Mouse (Mus musculus) gastrocnemius, postnatal 36 days (tissue): ENCODE measurements at regions not wholly inside any gene's neighbourhood (a gene's known extent, or its start where the extent isn't known, plus 50 kb on each side); places are given as distances from the start of the nearest gene placed in this dataset.

Source experiments
- DNase-seq, 2 experiments: peaks; one replicate each; pipeline ENCODE4 v3.0.0; 2022
- intact Hi-C: fragments of 180-260 bp; cut with DNase I; formaldehyde crosslinking; loops from one replicate; pipeline ENCODE4 v1.15.1; 2025

DNA sequence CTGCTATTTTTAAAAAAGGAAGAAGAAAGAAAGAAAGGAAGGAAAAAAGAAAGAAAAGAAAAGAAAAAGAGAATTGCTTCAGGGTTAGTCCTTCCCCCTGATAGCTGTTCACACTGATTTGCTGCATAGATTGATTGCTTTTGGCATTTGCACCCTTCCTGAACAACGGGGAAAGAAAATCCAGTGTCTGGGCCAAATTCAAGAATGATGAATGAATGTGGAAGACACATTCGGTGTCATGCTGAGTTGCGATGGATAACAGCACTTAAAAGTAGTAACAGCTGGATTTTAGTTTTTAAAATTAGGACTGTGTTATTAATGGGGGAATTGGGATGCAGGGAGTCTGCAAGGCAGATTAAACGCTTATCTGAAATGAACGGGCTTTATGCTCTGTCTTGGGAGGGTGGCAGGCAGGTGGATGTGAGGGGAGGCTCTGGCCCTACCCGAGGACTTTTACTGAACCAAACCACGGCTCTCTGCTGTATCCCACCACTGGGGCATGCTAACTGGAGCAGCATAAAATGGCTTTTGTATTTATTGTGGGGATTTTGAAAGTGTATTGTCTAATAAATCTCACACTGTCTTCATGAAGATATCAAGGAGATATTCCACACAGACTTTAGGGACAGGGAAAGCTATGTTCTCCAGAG lies 114.4 kb downstream of the Lca5 start:
- intact Hi-C loops: no loop called here
- no peak for DNase-seq

DNA sequence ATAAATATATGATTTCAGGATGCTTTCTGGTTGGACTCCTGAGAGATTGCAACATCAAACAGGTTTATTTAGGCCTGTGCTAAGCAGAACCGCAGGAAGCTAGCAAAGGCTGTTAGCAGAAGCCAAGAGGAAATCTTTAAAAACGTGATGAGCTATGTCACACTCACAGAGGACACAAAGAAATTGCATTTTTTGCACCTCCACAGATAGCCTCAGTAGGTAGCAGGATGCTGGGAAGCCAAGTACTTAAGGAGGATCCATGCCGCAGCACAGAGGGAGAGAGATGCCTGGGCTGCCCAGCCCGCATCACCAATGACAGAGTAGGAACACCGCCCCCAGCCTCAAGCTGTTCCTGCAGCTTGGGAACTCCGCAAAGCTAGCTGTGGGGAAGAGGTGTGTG lies 115.0 kb downstream of the Lca5 start:
- intact Hi-C loops: no loop called here
- DNase-seq: no peak

DNA sequence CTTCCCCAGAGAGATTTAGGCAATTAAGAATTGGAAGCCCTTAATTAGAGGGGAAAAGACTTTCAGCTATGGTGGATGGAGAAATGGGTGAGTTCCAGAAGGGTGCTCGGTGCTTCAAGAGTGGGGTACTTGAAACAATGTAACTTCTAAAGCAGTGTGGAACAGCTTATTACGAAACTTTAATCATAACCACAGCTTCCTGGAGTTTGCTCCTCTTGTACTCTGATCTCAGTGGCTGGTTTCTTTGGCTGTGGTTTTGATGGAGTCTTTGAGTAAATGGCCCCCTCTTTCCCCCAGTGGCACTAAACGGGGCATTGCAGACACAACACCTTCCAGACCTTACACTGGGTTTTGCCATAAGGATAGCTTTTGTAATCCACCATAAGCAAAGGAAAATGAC lies 116.6 kb downstream of the Lca5 start:
- no peak for DNase-seq
- intact Hi-C loops: no loop called here

DNA sequence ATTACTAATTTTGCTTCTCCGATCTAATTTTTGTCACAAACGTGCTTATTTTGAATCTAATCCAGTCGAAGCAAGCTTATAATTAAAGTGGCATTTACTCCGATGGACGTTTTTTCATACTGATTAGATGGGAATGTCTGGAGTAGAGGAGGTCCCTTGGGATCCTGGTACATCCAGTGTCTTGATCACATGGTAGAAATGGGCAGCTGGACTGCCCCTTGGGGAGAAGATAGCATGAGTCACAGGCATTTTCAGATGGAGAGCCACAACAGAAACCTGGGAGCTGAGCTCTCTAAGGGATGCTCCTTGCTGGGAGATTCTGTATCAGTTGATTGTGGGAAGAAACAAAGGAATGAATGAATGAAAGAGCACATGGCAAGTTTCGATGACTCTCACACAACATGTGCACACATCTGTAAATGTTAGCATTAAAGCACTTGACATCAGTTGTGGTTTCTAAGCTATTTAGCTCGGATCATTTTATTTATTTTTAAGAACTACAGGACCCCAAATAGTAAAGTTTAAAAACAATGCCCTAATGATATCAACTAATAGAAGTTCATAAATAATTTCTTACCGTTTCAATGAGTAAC lies 117.8 kb downstream of the Lca5 start:
- no peak for DNase-seq
- intact Hi-C loops: no loop called here

DNA sequence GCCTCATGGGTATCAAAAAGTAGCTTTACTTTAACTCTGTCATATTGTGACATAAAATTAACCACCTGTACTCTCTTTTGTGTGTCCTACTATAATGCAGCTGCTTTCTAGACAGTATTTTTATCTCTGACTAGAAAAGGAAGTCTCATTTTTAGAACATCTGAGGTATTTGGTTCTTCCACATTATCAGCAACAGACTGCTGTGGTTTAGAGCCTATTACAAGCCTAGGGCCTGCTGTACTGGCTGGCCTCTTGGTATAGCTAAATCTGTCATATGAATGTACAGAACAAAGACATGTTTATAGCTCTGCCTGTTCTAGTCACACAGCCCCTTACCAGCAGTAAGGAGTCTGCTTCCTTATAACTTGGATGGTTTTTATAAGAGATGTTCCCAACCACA lies 119.1 kb downstream of the Lca5 start:
- intact Hi-C loops: no loop called here

DNA sequence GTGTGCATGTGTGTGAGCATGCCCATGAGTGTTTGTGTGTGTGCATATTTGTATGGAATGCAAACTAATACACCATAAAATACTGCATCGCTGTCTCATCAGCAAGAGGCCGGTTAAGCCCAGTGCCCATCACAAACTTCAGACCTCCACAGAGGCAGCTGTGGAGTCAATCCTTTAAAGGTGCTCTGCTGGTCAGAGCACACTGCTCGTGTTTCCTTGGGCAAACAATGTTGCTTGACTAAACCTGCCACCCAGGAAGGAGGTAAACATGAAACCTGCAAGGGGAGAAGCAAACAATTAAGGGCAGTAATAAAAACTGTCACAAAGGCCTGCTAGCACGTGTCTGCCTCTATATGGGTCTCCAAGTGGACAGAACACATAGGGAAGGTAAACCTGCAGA lies 120.1 kb downstream of the Lca5 start:
- intact Hi-C loops: no loop called here
- no peak for DNase-seq

More for the DNA sequence above, 119.1 kb downstream of the Lca5 start:
- no peak for DNase-seq

DNA sequence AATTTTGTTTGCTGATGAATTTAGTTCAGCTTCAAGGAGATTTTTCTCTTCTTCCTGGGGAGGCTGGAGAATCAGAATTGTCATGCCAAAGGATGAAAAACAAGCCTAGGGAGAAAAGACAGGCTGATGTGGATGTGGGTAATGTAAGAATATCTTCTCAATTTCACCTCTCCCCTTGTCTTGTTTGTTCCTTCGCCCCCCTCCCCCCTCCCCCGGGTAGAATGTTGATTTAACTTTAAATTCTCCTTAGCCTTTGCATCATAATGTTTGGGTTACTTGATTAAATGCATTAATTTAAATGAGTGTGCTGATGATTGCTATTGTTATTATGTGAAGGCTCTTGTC lies 124.1 kb downstream of the Lca5 start:
- intact Hi-C loops: no loop called here

DNA sequence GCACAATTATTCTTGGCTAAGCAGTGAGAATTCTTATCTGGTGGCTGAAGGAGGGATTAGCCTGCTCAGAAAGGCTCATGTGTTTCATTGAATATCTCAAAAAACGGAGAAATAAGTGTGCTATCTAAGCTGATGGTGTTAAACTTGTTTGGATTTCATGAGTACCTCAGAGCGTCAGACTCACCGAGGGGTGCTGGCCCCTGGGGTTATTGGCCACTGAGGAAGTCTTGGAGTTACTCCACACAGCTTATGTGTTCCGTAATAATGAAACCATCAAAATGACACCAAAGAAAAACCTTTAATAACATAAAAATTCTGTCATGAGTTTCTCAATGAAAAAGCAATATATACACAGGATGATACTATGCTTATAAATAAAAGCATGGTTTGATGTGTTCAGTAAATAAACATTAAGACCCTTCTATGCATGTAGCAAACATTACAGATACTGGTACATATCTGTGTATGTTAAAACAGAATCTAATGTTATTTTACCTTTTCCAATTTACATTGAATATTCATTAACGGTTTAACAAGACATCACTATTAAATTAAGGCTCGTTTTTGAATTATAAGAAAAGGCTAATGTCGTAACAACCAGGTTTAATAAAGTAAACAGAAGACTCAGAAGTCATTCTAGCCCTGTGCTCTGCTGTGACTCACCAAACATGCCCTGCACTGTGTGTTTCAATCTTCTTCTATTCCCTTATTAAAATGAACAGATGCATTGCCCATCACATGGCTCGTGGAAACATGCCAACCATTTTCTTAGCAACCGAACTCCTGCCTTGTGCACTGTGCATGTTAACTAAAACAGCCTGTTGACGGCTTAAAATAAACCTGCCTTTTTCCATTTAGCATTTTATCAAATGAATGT lies 124.7 kb downstream of the Lca5 start:
- intact Hi-C loops: no loop called here
- no peak for DNase-seq

More for the DNA sequence above, 124.1 kb downstream of the Lca5 start:
- DNase-seq: no peak

DNA sequence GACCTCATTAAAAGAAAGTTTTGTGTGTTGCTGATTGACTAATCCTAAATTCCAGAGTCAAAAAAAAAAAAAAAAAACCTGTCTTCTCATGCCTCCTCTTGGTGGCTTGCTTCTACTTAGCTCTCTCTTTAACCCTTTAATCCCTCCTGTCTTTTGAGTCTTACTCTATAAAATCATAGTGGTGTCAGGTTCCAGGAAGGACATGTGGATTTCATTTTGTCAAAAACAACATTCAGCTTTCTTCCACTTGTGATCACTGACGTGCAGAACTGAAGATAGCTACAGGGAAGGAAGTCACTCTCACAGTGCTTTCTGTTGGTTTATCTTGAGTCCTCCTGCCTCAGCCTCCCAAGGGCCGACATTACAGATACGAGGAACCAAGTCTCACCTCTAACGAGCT lies 132.2 kb downstream of the Lca5 start:
- DNase-seq: no peak
- intact Hi-C loops: no loop called here

DNA sequence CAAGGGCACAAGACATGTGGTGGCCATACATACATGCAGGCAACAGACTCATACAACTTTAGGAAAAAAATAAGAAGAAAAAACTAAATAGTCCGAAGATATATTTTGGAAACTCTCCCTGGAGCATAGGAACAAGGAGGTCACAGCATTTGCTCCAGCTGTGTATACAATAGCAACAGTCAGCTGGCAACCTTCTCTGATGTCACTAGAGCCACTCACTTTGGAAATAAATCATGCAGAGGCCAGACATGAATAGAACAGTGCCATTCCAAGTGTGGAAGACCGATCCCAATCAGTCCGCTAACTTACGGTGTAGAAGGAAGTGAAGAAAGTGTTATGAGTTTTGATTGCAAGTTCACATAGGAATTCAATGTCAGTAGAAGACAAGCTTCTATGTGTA lies 132.8 kb downstream of the Lca5 start:
- no peak for DNase-seq
- intact Hi-C loops: no loop called here

DNA sequence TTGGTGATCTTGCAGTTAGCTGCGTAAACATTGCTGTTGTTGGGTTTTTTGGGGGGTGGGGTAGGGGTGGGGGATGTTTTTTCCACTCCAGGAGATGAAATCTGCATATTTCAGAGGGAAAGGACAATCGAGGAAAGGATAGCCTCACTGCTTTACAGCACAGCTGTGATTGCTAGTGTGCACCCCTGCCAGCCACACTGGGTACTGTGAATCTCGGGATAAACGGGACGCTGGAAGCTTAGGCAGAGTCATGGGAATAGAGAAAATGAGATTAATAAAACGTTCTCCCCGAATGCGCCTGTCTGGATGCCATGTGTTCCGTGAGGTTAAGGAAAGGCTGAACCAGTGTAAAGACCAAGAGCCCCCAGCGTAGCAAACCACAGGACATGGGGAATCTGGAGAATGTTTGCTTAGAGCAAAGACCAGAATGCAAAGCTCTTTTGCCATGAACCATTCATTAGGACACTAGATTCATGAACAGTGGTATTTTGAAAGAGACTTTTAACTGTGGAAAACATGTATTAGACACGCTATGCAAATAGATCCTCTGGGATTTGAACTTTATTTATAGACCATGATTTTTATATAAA lies 133.5 kb downstream of the Lca5 start:
- DNase-seq: no peak
- intact Hi-C loops: no loop called here

DNA sequence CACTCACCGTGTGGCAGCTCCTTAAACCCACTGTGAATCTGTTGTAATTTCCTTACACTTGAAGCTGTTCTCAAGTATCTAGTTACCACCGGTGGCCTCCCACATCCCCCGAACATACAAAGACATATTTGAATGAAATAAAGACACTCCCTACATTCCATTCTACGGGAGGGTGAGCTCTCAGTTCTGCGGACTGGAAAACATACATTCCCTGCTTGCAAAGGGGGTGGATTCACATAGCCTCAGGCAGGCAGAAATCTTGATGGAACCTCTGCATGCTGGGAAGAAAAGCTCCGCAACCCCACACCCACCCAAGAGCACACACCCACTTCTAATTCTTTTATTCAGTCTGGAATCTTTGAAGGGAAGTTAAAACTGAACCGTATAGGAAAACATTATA lies 136.0 kb downstream of the Lca5 start:
- no peak for DNase-seq
- intact Hi-C loops: no loop called here

DNA sequence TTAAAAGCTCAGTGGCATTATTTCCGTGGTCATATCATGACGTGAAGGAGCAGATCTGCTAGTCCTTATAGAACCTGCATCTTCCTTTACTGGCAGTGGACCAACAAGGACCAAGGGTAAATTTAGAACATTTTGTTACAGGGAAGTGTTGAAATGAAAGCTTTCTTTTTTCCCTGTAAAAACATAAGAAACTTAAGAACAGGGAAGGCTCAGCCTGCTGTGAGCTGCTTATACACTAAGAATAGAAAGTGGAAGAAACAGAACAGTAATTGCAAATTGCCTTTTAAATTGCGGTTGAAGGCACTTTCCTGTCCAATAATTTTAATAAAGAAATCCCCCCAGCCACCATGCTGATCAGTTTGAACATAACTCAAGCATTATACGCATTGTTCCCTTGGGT lies 140.4 kb downstream of the Lca5 start:
- no peak for DNase-seq
- intact Hi-C loops: no loop called here

DNA sequence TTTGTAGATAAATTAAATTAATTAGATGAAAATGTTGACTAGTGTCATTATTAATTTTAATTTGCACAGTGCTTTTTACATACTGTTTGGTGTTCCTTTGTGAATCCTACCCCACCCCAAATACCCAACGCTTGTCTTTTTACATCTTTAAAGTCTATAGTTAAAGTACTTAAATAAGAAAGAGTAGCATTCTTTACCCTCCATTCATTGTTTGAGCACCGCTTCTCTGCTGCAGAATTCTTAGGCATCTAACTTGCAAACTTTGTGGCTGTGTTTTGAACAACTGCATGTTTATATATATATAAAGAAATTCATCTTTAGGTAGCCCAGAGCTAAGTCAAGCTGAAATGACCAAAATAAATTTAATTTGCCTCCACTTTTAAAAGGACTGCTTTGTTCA lies 140.9 kb downstream of the Lca5 start:
- DNase-seq: no peak
- intact Hi-C loops: no loop called here

DNA sequence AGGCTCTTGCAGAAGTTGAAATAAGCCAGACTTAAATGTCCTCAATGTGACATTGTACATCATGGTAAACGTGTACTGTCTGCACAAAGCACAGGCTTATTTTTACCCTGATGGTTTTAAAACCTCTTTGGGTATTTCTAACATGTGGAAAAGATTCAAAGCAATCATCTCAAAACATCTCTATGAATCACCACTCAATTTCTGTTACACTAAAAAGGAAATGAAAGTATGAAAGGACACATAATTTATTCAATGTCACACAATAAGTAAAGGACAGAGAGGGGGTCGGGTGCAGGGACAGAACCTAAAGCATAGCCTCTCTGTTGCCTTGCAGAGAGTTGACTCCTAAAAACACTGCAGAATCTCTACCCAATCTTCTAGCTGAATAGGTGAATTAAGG lies 141.3 kb downstream of the Lca5 start:
- DNase-seq: no peak
- intact Hi-C loops: no loop called here

DNA sequence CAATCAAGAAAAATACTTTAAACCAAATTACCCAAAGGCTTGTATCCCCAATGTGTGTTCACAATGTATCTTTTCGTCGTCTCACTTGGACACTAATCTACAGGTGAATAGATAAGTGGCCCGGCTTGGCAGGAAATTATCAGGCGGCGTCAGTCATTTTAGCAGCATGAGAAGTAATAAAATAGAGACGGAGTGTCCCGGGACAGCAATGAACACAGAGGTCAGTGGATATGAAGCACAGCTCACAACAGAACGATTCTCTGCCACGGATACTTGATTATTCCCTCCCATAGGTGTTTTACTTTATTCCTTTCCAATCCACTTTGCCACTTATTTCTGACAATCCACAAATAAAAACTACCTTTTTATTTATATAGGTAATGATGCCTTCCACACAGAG lies 145.5 kb downstream of the Lca5 start:
- no peak for DNase-seq
- intact Hi-C loops: no loop called here

DNA sequence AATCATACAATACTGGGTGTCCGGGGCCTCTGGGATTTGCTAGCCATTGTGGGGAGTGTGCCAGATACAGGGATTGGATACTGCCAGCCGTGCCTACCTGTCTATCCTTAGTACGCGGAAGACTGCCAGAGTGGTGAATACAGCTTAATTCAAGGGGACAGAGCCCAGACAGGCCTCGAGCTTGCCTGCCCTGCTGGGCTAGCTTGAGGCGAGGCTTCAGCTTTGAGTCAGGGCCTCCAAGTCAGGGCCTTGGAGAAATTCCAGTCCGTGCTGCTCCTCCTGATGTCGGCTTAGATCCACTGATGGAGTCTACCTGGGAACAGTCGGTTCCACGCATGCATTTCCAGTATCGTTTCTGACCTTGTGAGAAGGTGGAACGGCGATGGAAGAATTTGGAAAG lies 146.5 kb downstream of the Lca5 start:
- intact Hi-C loops: no loop called here

DNA sequence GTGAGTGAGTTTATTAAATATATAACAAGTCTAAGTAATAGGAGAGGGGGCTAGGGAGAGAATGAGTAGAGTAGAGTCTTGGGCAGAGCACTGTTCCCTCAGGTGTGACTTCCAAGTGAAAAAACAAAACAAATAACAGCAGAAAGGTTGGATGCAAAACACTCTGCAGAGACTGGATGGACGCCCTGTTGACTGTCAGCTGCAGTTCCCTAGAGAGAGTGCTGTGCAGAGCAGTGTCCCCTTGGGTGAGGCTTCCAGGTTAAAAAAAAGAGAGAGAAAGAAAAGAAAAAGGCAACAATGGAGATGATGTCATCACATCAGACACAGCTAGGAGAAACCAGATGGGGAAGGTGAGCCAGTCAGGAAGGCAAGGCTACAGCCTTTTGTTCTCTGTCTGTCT lies 137.6 kb upstream of the Hmgn3 start:
- intact Hi-C loops: no loop called here

More for the DNA sequence above, 146.5 kb downstream of the Lca5 start:
- DNase-seq: no peak

DNA sequence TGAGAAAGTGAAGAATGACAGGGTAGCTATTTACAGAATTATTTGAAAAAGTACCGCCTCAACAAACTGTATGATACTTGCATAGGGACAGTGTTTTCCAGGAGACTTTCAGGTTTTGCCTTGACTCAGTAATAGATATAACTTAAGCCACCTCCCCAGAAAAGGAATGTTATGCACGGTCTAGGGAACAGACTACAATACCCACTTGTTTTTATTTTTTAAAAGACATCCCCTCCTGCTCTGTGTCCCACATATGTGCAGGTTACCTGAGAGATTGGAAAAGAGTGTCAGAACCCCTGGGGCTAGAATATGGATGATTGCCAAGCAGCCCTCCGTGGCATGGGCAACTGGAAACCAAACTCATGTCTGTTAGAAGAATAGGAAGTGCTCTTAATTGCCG lies 137.2 kb upstream of the Hmgn3 start:
- intact Hi-C loops: no loop called here
- DNase-seq: no peak

More for the DNA sequence above, 137.6 kb upstream of the Hmgn3 start:
- DNase-seq: no peak

DNA sequence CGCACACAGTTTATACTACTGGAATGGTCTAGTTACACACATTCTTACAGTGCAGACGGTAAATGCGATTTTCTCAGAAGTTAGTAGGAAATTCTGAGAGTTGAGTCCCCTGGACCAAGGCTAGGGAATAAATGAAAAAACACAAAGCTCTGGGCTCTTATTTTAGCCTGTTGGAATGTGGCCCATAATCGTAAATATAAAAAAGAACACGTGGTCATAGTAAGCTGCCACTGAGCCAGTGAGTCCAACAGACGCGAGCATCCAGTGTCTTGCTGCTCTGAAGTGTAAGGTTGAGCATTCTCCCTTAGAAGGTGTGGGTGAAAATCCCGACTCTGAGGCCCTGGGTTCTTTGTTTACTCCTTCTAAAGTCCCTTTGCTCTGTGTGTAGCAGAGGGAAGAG lies 136.8 kb upstream of the Hmgn3 start:
- intact Hi-C loops: no loop called here

DNA sequence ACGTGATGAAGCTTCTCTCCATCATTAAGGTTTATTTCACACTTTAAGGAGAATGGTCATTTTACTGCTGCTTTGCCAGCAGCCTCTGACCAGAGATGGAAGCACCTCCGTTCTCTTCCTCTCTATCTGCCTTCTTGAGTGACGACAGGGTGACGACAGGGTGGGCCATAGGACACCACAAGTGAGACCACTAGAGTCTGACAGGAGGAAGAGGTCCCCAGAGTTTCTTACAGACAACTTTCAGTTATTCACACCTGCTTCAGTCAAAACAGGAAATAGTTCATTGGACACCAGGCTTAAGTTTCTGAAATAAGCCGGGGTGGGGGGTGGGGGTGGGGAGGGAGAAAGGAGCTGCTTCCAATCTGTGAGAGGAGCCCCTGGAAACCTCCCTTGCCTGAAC lies 131.3 kb upstream of the Hmgn3 start:
- DNase-seq: no peak
- intact Hi-C loops: no loop called here

More for the DNA sequence above, 136.8 kb upstream of the Hmgn3 start:
- DNase-seq: no peak

DNA sequence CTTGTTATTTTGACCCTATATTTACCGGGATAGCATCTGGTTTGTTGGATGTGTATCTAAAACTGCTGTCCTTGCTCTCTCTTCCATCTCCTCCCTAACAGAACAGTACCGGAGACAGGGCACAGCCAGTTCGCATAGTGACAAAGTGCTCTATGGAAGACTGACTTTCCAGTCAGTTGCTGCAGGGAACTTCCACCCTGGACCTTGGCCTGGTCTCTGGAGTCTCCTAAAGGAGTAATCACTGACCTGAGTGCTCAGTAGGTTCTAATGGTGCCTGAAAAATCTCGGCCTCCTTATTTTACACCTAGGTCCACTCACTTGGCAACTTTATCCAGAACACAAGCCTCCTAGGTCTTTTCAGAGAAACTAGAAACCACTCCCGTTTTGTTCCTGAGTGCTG lies 130.9 kb upstream of the Hmgn3 start:
- intact Hi-C loops: no loop called here
- DNase-seq: no peak
